Mouse (Mus musculus) cerebellum, adult 9-11 months (tissue): ENCODE data around the gene Actb.

Experiments used
- DNase-seq: peaks from one replicate; pipeline ENCODE4 v3.0.0; 2022

Actb gene

GRCm38 (mm10) chr5:142906532-142907047 is at the start of gene Actb:
Gene Actb (minus strand): TSS chr5:142906754.
- peak; percentile 97 for DNase-seq

- DNase-seq = no peak
These were observed 47.1 kb upstream of the Actb start for GRCm38 (mm10) chr5:142953641-142954040.

GRCm38 (mm10) chr5:142950405-142950804 is 43.9 kb upstream of the Actb start:
- no peak for DNase-seq

- no peak for DNase-seq
These were observed 43.0 kb upstream of the Actb start for GRCm38 (mm10) chr5:142949580-142949979.

GRCm38 (mm10) chr5:142947460-142947859 is 40.9 kb upstream of the Actb start:
- DNase-seq = no peak

- no peak for DNase-seq
These were observed 38.6 kb upstream of the Actb start for GRCm38 (mm10) chr5:142944979-142945682.

- DNase-seq = no peak
These were observed 33.8 kb upstream of the Actb start for GRCm38 (mm10) chr5:142940393-142940792.

GRCm38 (mm10) chr5:142937956-142938727 is 31.6 kb upstream of the Actb start:
- no peak for DNase-seq

- DNase-seq = peak; percentile 78
These were observed 29.8 kb upstream of the Actb start for GRCm38 (mm10) chr5:142936336-142936719.

GRCm38 (mm10) chr5:142935642-142936335 is 29.2 kb upstream of the Actb start:
- peak; percentile 89 for DNase-seq

- peak; percentile 56 for DNase-seq
These were observed 26.2 kb upstream of the Actb start for GRCm38 (mm10) chr5:142932731-142933130.

GRCm38 (mm10) chr5:142932084-142932685 is 25.6 kb upstream of the Actb start:
- DNase-seq = peak; percentile 86

- no peak for DNase-seq
These were observed 24.7 kb upstream of the Actb start for GRCm38 (mm10) chr5:142931241-142931745.

- no peak for DNase-seq
These were observed 22.8 kb upstream of the Actb start for GRCm38 (mm10) chr5:142929400-142929752.

- DNase-seq = no peak
These were observed 22.3 kb upstream of the Actb start for GRCm38 (mm10) chr5:142928749-142929399.

- no peak for DNase-seq
These were observed 20.9 kb upstream of the Actb start for GRCm38 (mm10) chr5:142927341-142927930.

- DNase-seq = no peak
These were observed 20.3 kb upstream of the Actb start for GRCm38 (mm10) chr5:142926940-142927228.

- no peak for DNase-seq
These were observed 19.8 kb upstream of the Actb start for GRCm38 (mm10) chr5:142926204-142926939.

GRCm38 (mm10) chr5:142924336-142924959 is 17.9 kb upstream of the Actb start:
- DNase-seq = no peak

GRCm38 (mm10) chr5:142923781-142924180 is 17.2 kb upstream of the Actb start:
- no peak for DNase-seq

GRCm38 (mm10) chr5:142922251-142922650 is 15.7 kb upstream of the Actb start:
- DNase-seq = no peak
